Mouse (Mus musculus) hindbrain, embryonic 11.5 days (tissue): Measurements from ENCODE around the gene Ccna2. TPM values are rescaled to one million over a fixed set of nuclear protein-coding genes. Genes with fewer than 3 reads are reported as not detected.

Experiments used
- ATAC-seq: fragments of 200-750 bp; cut with Nextera tagmentation; 2 replicates; pipeline ENCODE4 v1.8.0; 2017; ENCODE audit warnings: mild to moderate bottlenecking, moderate TSS enrichment, moderate library complexity; ENCODE audit not compliant: low FRiP score
- DNase-seq: peaks from one replicate; pipeline ENCODE4 v3.0.0-alpha.2; 2015; ENCODE audit warnings: low spot score
- H3K27ac ChIP-seq: fragments of 300-500 bp; sonication (generic); 2 replicates; pipeline ENCODE4 v1.5.1; 2014; ENCODE audit warnings: mild to moderate bottlenecking, low read depth, low read length
- H3K27me3 ChIP-seq: fragments of 300-500 bp; sonication (generic); 2 replicates; pipeline ENCODE4 v1.6.1; 2014; ENCODE audit warnings: mild to moderate bottlenecking, low read length, moderate library complexity, mixed read lengths; ENCODE audit not compliant: control insufficient read depth, insufficient read depth
- H3K36me3 ChIP-seq: fragments of 300-500 bp; sonication (generic); 2 replicates; pipeline ENCODE4 v1.6.1; 2014; ENCODE audit warnings: mild to moderate bottlenecking, low read length, moderate library complexity, mixed read lengths; ENCODE audit not compliant: control insufficient read depth, insufficient read depth
- H3K4me1 ChIP-seq: fragments of 300-500 bp; sonication (generic); replicated peaks from 2 replicates; pipeline ENCODE4 v1.6.1; 2014; ENCODE audit warnings: low read length, mixed read lengths; ENCODE audit not compliant: control insufficient read depth, insufficient read depth
- H3K4me2 ChIP-seq: fragments of 300-500 bp; sonication (generic); replicated peaks from 2 replicates; pipeline ENCODE4 v1.6.1; 2014; ENCODE audit warnings: mild to moderate bottlenecking, low read depth, low read length
- H3K4me3 ChIP-seq: fragments of 300-500 bp; sonication (generic); 2 replicates; pipeline ENCODE4 v1.5.1; 2014; ENCODE audit warnings: low read depth, low read length
- H3K9ac ChIP-seq: fragments of 300-500 bp; sonication (generic); 2 replicates; pipeline ENCODE4 v1.6.1; 2014; ENCODE audit warnings: low read depth, low read length
- H3K9me3 ChIP-seq: fragments of 300-500 bp; sonication (generic); 2 replicates; pipeline ENCODE4 v1.6.1; 2016; ENCODE audit warnings: low read length; ENCODE audit not compliant: control insufficient read depth
- WGBS: fragments of 180-500 bp; shearing (Covaris S2); extraction: QIAGEN DNeasy Blood & Tissue Kit; methylation state at CpG from one replicate; pipeline ENCODE4 v1.1.7; 2014; 5-methylcytosine and 5-hydroxymethylcytosine counted together
- polyA plus RNA-seq: library from polyadenylated mRNA; unstranded; fragments of >200 nt; fragmentation: Nextera tagmentation; extraction: Ambion mirVana; gene quantifications from 2 replicates; pipeline ENCODE4 v1.2.1, GENCODE M21; 2014

Ccna2 gene
- polyA plus RNA-seq, 1 experiment from 2014 or later: 242 TPM

DNA sequence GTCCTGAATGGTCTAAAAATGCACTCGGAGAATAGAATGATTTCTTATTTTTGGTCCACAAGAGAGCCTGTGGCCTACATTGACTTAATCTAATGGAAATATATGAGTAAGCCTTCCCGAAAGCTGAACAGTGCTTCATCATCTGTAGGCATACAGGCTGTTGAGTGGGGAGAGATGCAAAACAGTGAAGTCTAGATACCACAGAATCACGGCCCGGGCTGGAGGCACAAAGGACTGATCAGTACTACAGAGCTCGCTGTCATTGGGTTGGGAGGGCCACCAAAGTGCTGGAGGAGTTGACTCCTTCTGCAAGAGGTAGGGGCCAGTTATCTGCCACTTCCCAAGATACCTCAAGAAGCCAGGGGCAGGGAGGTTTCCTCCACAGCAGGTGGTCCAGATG is 41.2 kb downstream of the Ccna2 start:
- Histone ChIP-seq H3K27me3 (no peaks in the 10 kb centered on the region; the same call in 1 of the 2 replicates), H3K4me2 (no peak overlapping the region), H3K9ac (no peak overlapping the region), H3K4me3 (no peak overlapping the region), H3K36me3 (no peaks in the 10 kb centered on the region), H3K4me1 (peaks cover 2% of the 10 kb centered on the region; the same call in 1 of the 2 replicates), H3K27ac (no peak overlapping the region), H3K9me3 (no peaks in the 10 kb centered on the region)
- DNase-seq (no peak), ATAC-seq (no peak)
- WGBS: 74% methylated on average over 5 of the region's 5 CpGs

DNA sequence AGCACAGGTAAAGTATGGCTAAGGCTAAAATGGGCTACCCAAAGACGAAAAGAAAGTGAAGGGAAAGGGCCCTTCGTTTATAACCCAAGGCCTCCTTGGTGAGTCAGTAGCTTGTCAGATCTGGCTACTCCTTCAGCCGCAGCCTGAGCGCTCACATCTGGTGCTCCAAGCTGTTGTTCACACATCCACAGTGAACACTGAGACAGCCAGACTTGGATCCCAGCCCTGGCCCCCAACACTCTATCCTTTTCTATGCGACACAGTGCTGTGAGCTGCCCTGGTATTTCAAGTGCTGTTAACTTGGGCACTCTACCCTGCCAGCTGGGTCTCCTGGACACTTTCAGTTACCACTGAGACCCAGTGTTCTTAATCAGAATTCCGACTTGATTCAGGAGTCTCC is 41.6 kb downstream of the Ccna2 start:
- no peaks in the 10 kb centered on the region for H3K9me3 ChIP-seq
- no peak overlapping the region for H3K9ac ChIP-seq
- 91% methylated on average over 6 of the region's 6 CpGs for WGBS
- DNase-seq (no peak), ATAC-seq (no peak)
- H3K4me1 ChIP-seq: peaks cover 2% of the 10 kb centered on the region; the same call in 1 of the 2 replicates
- no peak overlapping the region for H3K27ac ChIP-seq
- no peaks in the 10 kb centered on the region; the same call in 1 of the 2 replicates for H3K27me3 ChIP-seq
- H3K4me3 ChIP-seq: no peak overlapping the region
- H3K36me3 ChIP-seq: no peaks in the 10 kb centered on the region
- H3K4me2 ChIP-seq: no peak overlapping the region

DNA sequence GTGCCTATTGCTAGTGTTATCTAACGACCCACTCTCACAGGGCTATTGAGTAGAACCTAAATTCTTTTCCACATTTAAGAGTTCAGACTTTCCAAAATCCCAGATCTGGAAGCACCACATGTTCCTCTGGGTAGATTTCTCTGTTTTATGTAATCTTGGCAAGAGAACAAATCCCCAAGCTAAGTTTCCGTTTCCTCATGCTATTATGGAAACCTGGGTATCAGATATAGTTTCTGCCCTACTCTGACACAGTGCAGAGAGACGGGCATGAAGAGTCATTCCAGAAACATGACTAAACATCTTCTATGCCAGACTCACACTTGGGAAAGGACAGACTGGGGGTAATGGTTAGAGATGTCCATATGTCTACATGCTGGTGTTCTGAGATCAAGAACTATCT is 47.5 kb downstream of the Ccna2 start:
- H3K27me3 ChIP-seq: peaks cover 12% of the 10 kb centered on the region
- no peak overlapping the region for H3K27ac ChIP-seq
- H3K9me3 ChIP-seq: no peaks in the 10 kb centered on the region
- no peak overlapping the region for H3K9ac ChIP-seq
- WGBS: 79% methylated on average over 3 of the region's 3 CpGs
- no peak for ATAC-seq
- DNase-seq: no peak
- no peak overlapping the region for H3K4me2 ChIP-seq
- H3K4me1 ChIP-seq: no peaks in the 10 kb centered on the region
- H3K36me3 ChIP-seq: no peaks in the 10 kb centered on the region
- H3K4me3 ChIP-seq: no peak overlapping the region

DNA sequence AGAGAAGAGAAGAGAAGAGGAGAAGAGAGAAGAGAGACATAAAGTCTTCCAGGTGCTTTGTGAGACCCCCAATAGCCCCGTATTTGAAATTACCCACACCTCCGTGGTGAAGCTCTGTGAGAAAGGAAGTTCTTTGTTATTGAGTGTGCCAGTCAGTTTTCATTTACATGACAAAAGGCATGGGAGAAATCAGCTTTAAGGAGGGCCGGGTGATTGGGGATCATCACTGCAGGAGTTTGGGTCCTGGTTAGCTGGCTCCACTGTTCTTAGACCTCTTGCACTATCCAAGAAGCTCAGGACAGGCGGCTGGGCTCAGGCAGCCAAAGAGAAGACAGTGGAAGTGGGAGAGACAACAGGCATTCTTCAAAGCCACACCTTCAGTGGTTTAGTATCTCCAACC is 49.8 kb downstream of the Ccna2 start:
- H3K4me2 ChIP-seq: no peak overlapping the region
- no peaks in the 10 kb centered on the region for H3K36me3 ChIP-seq
- H3K4me1 ChIP-seq: no peaks in the 10 kb centered on the region
- H3K9ac ChIP-seq: no peak overlapping the region
- H3K27ac ChIP-seq: no peak overlapping the region
- peaks cover 12% of the 10 kb centered on the region for H3K27me3 ChIP-seq
- 6% methylated on average over 4 of the region's 4 CpGs for WGBS
- no peaks in the 10 kb centered on the region for H3K9me3 ChIP-seq
- no peak overlapping the region for H3K4me3 ChIP-seq
- no peak for ATAC-seq
- peak; percentile 21 for DNase-seq

DNA sequence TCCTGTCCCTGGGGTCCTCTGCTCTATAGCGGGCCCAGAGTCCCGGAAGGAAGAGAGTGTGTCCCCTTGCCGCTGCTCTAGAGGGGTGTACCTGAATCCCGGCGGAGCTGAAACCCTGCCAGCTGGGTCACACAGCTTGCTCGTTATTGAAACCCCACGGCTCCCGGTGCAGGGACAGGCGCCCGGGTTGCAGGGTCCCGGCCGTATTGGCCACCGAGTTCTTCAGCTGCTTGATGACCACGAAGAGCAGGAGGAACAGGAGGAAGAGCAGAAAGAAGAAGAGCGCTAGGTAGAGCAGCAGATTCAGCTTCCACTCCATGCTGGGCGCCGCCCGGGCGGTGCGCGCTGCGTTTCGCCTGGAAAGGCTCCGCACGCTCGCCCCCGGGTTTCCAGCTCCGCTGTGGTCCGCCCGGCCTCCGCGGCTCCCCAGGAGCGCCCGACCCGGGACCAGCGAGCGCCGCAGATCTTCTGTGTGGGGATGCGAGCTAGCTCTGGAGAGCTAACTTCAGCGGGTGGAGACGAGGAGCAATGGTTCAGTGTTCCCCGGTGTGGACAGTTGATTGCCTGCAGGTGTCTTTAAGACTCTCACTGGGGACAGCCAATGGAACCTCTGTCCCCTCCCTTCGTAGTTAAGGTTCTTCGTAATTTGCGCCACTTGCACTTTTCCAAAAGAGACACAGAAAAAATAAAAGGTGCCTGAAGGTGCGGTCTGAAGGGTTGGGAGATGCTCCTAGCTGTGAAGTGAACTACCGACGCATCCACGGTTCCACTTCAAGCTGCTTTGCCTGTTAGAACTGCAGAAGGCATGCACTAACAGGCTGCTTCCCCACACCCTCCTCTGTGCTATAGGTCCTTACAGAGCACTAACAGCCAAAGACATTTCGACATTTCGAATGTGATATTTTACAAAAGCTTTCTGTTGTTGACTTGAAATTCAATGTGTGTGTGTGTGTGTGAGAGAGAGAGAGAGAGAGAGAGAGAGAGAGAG is 50.6 kb downstream of the Ccna2 start, which contains the start of gene Gm11549:
TSS of gene Gm11549 (minus strand) at position 741 of the 988 bp plus-strand sequence.
- Histone ChIP-seq H3K4me1 (no peaks in the 10 kb centered on the region), H3K36me3 (no peaks in the 10 kb centered on the region), H3K9me3 (no peaks in the 10 kb centered on the region), H3K27me3 (peaks cover 12% of the 10 kb centered on the region), H3K4me3 (peak within 1 kb of the TSS; percentile 50), H3K9ac (peak within 1 kb of the TSS; percentile 57), H3K4me2 (peak within 1 kb of the TSS; percentile 94), H3K27ac (no peak within 1 kb of the TSS)
- peak; percentile 59 for ATAC-seq
- 1% methylated on average over 51 of the region's 51 CpGs for WGBS
- DNase-seq: peak; percentile 66

DNA sequence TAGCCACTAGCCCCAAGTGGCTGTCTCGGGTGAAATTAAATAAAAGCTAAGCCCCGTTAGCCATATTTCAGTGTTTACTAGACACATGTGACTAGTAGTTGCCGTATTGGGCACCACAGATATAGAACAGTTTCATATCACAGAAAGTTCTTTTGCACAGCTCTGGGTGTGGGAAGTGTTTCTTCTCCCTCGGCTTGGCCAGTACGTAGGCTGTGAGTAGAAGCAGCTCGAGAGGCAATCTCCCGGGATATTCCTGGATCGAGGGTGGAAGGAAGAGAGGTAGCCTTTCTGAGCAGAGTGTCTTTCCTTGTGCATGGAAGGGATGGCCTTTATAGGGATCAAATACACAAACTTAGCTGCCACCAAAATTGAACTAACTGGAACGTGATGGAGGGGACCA is 55.8 kb downstream of the Ccna2 start:
- H3K9me3 ChIP-seq: no peaks in the 10 kb centered on the region
- DNase-seq: no peak
- 94% methylated on average over 9 of the region's 9 CpGs for WGBS
- H3K4me2 ChIP-seq: no peak overlapping the region
- no peak overlapping the region for H3K9ac ChIP-seq
- no peak for ATAC-seq
- H3K4me3 ChIP-seq: no peak overlapping the region
- H3K36me3 ChIP-seq: no peaks in the 10 kb centered on the region
- H3K27me3 ChIP-seq: peaks cover 9% of the 10 kb centered on the region
- no peaks in the 10 kb centered on the region for H3K4me1 ChIP-seq
- H3K27ac ChIP-seq: no peak overlapping the region

Other genes with a start within 250 kb of the Ccna2 start
- gene Anxa5, start 96.3 kb downstream of the Ccna2 start, polyA plus RNA-seq: 103 and 121 TPM in 2 replicates
- gene 1810062G17Rik, start 96.2 kb downstream of the Ccna2 start, polyA plus RNA-seq: 0.45 and 0.95 TPM in 2 replicates
- gene Gm11549, start 50.3 kb downstream of the Ccna2 start, polyA plus RNA-seq: 0.34 and 0.70 TPM in 2 replicates
- 104 and 108 TPM in 2 replicates for gene Exosc9, start 19.5 kb downstream of the Ccna2 start, polyA plus RNA-seq
- 20.2 and 23.1 TPM in 2 replicates for gene Bbs7, start 41.3 kb upstream of the Ccna2 start, polyA plus RNA-seq
- gene Trpc3, start 118.0 kb upstream of the Ccna2 start, polyA plus RNA-seq: 4.3 and 5.2 TPM in 2 replicates